Mouse (Mus musculus) adrenal gland, postnatal 10 days (tissue): ENCODE measurements around the gene Lias. TPM values are rescaled to one million over a fixed set of nuclear protein-coding genes. Genes with fewer than 3 reads are reported as not detected.

ENCODE experiments used
- DNase-seq: peaks from one replicate; pipeline ENCODE4 v3.0.0; 2021; ENCODE audit warnings: mixed read lengths
- total RNA-seq, 2 experiments: library from RNA; stranded (reverse); gene quantifications; 2 replicates each; pipeline ENCODE4 v1.2.3; 2021

Gene Lias
- total RNA-seq, 2 experiments from 2014 or later = 69.8 to 74.1 TPM

DNA sequence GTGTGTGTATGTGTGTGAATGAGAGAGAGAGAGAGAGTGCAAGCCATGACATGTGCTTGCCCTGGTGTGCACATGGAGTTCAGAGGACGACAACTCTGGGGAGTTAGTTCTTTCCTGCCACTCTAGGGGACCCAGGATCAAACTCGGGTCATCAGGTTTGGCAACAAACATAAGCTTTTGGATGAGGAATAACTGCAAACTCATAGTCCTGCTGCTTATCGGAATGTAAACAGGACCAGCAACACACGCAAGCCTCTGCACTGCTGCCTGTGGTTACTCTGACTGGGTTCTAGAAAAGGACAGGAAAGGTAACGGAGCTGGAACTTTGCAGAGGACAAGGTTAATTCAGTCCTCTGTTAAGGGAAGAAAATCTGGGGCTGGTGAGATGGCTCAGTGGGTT lies 34.0 kb downstream of the Lias start:
- DNase-seq = no peak

GRCm38 (mm10) chr5:65428321-65428720 lies 37.0 kb downstream of the Lias start:
- DNase-seq = no peak

GRCm38 (mm10) chr5:65429441-65429840 lies 38.1 kb downstream of the Lias start:
- no peak for DNase-seq

DNA sequence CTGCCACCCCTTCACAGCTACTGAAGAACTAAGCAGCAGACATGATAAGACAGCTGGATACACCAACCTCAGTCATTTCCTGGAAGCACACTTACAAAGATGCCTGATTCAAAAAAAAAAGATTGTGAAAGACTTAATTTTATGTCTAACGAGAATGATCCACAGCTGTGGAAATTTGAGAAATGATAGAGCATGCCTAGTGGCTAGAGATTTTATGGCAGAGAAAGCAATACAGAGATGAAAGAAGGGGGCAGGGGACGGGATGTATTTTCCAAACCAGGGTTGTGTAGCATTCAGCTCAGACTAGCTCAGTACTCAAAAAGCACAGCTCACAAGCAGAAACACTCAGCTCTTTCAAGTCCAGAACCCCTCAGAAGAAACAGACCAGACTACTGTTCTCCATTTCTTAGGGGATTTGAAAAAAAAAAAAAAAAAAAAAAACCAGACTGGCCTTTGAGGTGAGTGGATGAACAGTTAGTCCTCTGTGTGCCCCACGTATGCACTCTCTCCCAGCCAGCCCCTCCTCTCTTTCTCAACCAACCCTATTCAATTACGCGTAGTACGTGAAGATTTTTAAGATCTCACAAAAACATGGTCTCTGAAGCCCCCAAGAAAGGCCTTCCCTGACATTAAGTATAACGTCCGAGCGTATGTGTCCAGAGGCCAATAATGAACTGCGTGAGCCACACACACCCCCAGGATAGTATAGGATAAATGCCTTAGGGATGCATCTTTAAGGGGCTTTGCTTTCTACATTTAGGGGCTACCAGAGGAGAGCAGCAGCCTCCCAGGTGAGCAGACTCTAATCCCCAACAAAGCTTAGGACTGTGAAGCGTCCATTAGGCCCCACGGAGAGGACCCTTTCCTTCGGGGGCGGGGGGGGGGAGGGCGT lies 43.4 kb downstream of the Lias start:
- no peak for DNase-seq

DNA sequence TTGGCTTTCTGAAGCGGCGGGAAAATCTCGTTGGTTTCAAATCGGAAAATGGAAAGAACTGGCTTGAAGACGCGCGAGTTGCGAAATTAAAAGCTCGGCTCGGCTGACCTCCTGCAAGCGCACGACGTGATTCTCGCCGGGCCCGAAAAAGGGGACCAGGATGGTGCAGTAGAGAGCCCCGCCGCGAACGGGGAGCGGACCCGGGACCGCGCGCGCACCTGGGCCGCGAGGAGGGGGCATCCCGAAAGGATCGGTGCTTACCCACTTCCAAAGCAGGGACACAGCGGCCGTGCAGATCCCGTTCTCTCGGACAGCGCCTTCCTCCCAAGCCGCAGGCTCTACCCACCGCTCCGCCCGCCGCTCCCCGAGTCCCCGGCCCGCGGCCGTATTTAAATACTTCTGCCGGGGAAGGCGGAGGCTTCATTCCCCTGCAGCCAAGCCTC lies 44.1 kb downstream of the Lias start:
- no peak for DNase-seq

DNA sequence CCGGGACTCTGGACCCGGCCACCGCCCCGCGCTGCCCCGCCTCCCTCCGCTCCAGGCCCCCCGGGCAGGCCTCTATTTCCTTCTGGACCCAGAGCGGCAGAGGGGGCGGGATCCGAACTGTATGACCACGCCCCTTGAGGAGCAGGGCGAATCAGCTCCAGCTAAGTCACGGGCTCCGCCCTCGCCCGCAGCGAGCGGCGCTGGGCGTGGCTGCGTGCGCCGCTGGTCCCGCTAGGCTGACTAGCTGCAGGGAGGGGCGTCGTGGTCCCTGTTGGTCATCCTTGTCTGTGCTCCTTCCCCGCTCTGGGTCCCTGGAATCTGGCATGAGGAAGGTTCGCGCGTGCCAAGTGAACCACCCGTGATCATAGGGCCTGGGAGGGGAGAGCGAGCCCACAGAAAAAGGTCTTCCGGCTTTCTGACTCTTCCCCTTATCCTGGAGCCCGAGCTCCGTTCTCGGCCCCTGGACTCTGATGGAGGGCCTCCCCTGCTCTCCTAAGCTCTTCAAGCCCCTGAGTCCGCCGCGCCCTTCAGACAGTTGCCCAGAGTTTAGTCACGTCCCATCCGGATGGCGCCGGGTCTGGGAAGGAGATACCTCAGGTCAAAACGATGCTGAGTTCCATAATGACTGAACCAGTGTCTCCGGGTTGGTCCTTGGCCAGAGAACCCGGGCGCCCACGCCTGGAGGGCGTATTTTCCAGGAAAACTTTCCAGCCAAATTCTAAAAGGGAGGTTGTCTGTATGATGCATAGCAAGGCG lies 44.7 kb downstream of the Lias start, which contains the start of gene Ugdh:
Gene Ugdh, minus strand, starts transcription at position 144 of the 756 bp plus-strand sequence.
- peak; percentile 98 for DNase-seq

DNA sequence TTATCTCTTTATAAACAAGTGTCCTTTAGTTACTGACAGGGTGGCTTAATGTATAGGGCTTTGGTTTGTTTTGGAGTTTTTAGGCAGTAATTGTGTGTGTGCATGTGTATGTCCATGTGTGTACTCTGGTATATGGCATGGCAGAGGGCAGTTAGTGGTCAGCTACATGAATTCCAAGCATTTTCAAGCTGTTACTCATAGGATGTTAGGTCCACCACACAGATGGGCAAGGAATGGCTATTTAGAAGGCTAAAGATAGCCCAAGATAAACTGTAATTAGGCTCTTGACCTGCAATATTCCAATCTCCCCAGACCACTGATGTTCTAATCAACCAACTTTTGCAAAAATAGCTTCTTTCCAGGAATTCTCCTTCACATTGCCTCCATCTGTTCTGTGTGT lies 46.7 kb downstream of the Lias start:
- no peak for DNase-seq

- DNase-seq = no peak
These were observed 53.7 kb downstream of the Lias start for GRCm38 (mm10) chr5:65444981-65445380.

- no peak for DNase-seq
These were observed 55.5 kb downstream of the Lias start for GRCm38 (mm10) chr5:65446756-65447155.

DNA sequence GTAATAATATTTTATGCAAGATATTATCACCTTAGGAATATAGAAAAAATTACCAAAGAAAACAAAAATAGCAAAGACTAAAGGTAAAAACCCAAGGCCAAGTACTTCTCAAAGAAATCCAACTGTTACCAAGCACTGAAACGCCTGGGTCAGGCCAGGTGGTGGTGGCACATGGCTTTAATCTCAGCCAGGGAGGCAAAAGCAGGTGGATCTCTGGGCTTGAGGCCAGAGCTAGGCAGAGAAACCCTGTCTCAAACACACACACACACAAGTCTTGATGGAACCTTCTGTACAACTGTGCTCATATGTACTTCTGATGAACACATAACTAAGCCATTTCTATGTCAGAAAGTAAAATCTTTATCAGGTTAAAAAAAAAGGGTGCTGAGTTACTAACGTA lies 56.5 kb downstream of the Lias start:
- no peak for DNase-seq

DNA sequence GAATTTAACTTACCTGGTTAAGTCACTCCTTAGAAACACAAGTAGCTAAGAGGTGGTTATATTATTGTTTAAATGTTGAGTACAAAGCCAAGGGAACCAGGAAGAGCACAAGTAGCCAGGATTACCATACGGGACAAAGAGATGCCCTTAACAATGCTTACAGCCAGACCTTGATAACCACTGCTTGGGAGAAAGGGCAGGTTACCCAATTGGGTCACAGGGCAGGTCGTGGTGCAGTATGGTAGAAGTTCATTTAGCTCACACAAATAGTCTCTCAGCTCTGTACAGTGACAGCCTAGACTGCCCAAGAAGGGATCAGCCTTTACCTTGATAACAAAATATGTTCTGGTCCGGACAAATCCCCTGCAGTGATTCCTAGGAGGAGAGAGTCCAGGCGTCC lies 57.6 kb downstream of the Lias start:
- DNase-seq = no peak

DNA sequence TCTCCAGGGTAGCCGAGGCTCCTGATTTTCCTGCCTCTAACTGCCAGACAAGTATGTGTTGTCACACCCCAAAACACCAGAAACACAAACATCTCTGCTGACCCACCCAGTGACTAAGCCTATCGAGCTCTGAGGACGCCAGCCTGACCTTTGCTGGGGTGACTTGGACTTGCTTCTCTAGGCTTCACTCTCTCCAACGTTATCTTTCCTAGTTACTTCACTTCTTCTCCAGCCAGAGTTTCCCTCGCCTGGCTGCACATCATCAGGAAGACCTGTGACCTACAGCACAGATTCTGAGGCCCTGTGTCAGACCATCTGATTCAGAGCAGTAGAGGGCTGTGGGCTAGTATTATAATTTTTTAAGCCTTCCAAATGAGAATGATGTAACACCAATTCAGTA lies 63.5 kb downstream of the Lias start:
- DNase-seq = peak; percentile 31

DNA sequence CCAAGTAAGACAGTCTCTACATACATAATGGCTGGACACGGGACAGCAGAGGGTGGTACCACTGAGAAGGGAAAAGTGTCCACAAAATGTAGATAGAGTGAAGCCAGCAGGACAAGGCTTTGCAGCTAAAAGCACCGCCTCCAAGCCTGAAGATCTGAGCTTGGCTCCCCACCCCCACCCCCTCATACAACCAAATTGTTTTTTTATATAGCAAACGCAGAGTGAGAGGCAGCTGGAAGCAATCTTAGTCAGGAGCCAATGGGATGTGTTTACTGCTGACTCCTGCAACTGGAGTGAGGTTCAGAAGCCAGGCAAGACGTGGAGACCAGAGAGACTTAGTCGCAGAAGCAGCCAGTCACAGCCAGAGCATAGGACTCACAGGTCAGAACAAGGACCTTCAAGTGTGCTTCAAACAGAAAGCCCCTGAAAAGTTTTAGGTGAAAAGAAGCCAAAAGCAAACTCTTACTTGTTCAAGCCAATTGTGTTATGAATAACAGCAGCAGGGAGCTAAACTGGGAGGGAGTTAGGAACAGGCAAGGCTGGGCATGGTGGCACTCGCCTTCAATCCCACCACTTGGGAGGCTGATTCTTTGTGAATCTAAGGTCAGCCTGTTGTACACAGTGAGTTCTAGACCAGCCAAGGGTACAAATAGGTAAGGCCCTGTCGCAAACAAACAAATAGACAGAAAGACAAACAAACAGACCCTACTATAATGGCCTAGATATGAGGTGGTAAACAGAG lies 66.0 kb downstream of the Lias start:
- DNase-seq = no peak

- no peak for DNase-seq
These were observed 66.5 kb downstream of the Lias start for GRCm38 (mm10) chr5:65457846-65458245.

DNA sequence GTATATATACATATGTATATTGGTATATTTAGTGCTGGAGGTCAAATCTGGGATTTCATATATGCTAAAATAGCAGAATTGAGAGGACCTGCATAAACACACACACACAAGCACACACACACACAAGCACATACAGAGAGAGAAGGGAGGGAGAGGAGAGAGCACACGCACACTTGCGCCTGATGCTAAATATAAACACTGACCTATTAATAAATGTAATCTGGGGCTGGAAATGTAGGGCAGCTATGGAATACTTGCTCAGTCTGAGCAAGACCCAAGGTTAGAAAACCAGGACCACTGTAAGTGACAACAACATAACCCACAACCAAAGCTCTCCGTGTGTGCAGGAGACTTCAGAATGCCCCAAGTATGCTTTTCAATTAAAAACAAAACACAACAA lies 68.2 kb downstream of the Lias start:
- DNase-seq = no peak

Other genes with a start within 250 kb of the Lias start
- 1 to 10 TPM; 7.0 to 9.3 TPM for gene Wdr19, start 191.8 kb upstream of the Lias start, total RNA-seq
- gene Rfc1, start 55.8 kb upstream of the Lias start, total RNA-seq = 10 to 100 TPM; 47.7 to 50.2 TPM
- gene Klb, start 43.2 kb upstream of the Lias start, total RNA-seq = 10 to 100 TPM; 19.4 to 19.9 TPM
- 1,000 to 10,000 TPM; 1,097 to 1,198 TPM for gene Rpl9, start 53 bp upstream of the Lias start, total RNA-seq
- gene Ugdh, start 44.5 kb downstream of the Lias start, total RNA-seq = 10 to 100 TPM; 46.9 to 47.9 TPM
- gene Gm43552, start 101.3 kb downstream of the Lias start, total RNA-seq = not detected
- gene Smim14, start 145.7 kb downstream of the Lias start, total RNA-seq = 100 to 1,000 TPM; 115 to 117 TPM
- 10 to 100 TPM; 91.1 to 92.7 TPM for gene Ube2k, start 145.7 kb downstream of the Lias start, total RNA-seq